Mouse (Mus musculus): ENCODE measurements at regions not wholly inside any gene's neighbourhood (a gene's known extent, or its start where the extent isn't known, plus 50 kb on each side); places are given as distances from the start of the nearest gene placed in this dataset.

GRCm38 (mm10) chr17:81175877-81176276, 111.0 kb upstream of the Thumpd2 start:
- no peak overlapping the region for H3K27ac ChIP-seq
- no peak overlapping the region for H3K9ac ChIP-seq
- no peak overlapping the region for H3K4me3 ChIP-seq
- 0 out of 2 replicates have a peak, but pooled peaks cover 6% of the 10 kb centered on the region for H3K4me1 ChIP-seq
- no peak overlapping the region for H3K4me2 ChIP-seq (replicated peaks)
- H3K9me3 ChIP-seq: no peaks in the 10 kb centered on the region
- WGBS: 78% methylated on average over 4 of the region's 4 CpGs
- H3K36me3 ChIP-seq: no peaks in the 10 kb centered on the region
- no peaks in the 10 kb centered on the region for H3K27me3 ChIP-seq
- ATAC-seq (ENCODE audit: low FRiP score, low read depth): no peak

- H3K27ac ChIP-seq: no peak overlapping the region
- no peak overlapping the region for H3K9ac ChIP-seq
- no peak for ATAC-seq (ENCODE audit: low FRiP score, low read depth)
- no peaks in the 10 kb centered on the region for H3K9me3 ChIP-seq
- no peaks in the 10 kb centered on the region for H3K4me1 ChIP-seq
- WGBS: 89% methylated on average over 3 of the region's 3 CpGs
- no peaks in the 10 kb centered on the region for H3K36me3 ChIP-seq
- H3K27me3 ChIP-seq: no peaks in the 10 kb centered on the region
- H3K4me2 ChIP-seq (replicated peaks): no peak overlapping the region
- H3K4me3 ChIP-seq: no peak overlapping the region
These were observed 108.1 kb upstream of the Thumpd2 start for GRCm38 (mm10) chr17:81172943-81173342.

GRCm38 (mm10) chr17:81169118-81169517, 104.2 kb upstream of the Thumpd2 start:
- no peak overlapping the region for H3K27ac ChIP-seq
- no peaks in the 10 kb centered on the region for H3K27me3 ChIP-seq
- 17% methylated on average over 5 of the region's 5 CpGs for WGBS
- no peak overlapping the region for H3K4me3 ChIP-seq
- ATAC-seq (ENCODE audit: low FRiP score, low read depth): peak; percentile 67; the same call in 1 of the 2 replicates
- H3K4me2 ChIP-seq (replicated peaks): no peak overlapping the region
- H3K4me1 ChIP-seq: no peaks in the 10 kb centered on the region
- H3K36me3 ChIP-seq: no peaks in the 10 kb centered on the region
- no peak overlapping the region for H3K9ac ChIP-seq
- no peaks in the 10 kb centered on the region for H3K9me3 ChIP-seq

GRCm38 (mm10) chr17:81150730-81151129, 85.8 kb upstream of the Thumpd2 start:
- Histone ChIP-seq H3K9me3 (no peaks in the 10 kb centered on the region), H3K4me2 (replicated peaks) (no peak overlapping the region), H3K27ac (no peak overlapping the region), H3K9ac (no peak overlapping the region), H3K4me3 (no peak overlapping the region), H3K27me3 (no peaks in the 10 kb centered on the region), H3K4me1 (no peaks in the 10 kb centered on the region), H3K36me3 (no peaks in the 10 kb centered on the region)
- WGBS: 88% methylated on average over 4 of the region's 4 CpGs
- ATAC-seq (ENCODE audit: low FRiP score, low read depth): no peak

- no peaks in the 10 kb centered on the region for H3K36me3 ChIP-seq
- H3K4me2 ChIP-seq (replicated peaks): no peak overlapping the region
- no peaks in the 10 kb centered on the region for H3K4me1 ChIP-seq
- H3K4me3 ChIP-seq: no peak overlapping the region
- H3K9me3 ChIP-seq: no peaks in the 10 kb centered on the region
- 83% methylated on average over 6 of the region's 6 CpGs for WGBS
- no peaks in the 10 kb centered on the region for H3K27me3 ChIP-seq
- ATAC-seq (ENCODE audit: low FRiP score, low read depth): no peak
- no peak overlapping the region for H3K9ac ChIP-seq
- no peak overlapping the region for H3K27ac ChIP-seq
These were observed 69.8 kb upstream of the Thumpd2 start for GRCm38 (mm10) chr17:81134702-81135101.

GRCm38 (mm10) chr17:81133227-81133626, 68.3 kb upstream of the Thumpd2 start:
- no peak for ATAC-seq (ENCODE audit: low FRiP score, low read depth)

More at GRCm38 (mm10) chr17:81133227-81133626, 68.3 kb upstream of the Thumpd2 start:
- no peak overlapping the region for H3K4me2 ChIP-seq (replicated peaks)
- no peaks in the 10 kb centered on the region for H3K9me3 ChIP-seq
- H3K36me3 ChIP-seq: no peaks in the 10 kb centered on the region
- no peaks in the 10 kb centered on the region for H3K4me1 ChIP-seq
- H3K9ac ChIP-seq: no peak overlapping the region
- H3K4me3 ChIP-seq: no peak overlapping the region
- H3K27me3 ChIP-seq: no peaks in the 10 kb centered on the region
- no peak overlapping the region for H3K27ac ChIP-seq
- 53% methylated on average over 4 of the region's 4 CpGs for WGBS
